In the genomic region with DNA sequence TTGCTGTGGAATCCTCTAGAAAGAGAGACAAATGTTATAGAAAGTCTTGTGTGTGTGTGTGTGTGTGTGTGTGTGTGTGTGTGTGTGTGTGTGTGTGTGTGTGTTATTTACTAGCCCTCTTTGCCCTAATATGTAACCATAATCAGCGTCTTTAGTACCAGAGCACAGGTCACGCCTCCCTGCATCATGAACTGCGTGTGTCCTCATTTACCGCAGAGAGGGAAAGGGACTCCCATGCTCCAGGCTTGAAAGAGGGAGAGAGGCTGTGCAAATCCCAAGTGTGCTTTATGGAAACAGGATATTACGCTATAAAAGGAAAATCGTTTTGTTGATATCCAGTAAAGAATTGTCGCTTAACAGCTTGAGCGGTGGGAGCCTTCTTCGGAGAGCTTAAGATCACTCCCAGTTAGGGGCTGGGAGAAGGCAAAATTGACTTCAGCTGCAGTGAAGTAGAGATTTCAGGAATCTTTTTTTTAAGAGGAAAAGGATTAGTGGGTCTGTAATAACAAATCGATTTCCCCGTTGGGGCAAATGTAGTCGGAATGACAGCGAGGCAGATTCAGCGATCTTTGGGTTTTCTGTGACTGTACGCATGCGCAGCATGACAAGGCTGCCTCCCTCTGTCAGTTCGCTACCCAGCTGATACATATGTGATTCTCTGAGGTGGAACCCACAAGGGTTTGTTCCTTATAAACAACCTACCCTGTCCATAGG, we compare ENCODE assay signal across 9 mouse cellular contexts.
DNase-seq lines count a peak whose midpoint lies in the region; ATAC-seq and TF ChIP-seq lines count a peak whose summit lies in the region.
"Had no signal": no experiment of that assay in that cellular context is flagged by ENCODE, and none has a peak within 500 bp of the region (broad histone marks: within the 10 kb centered on the region; RNA-seq: fewer than 3 reads in every experiment).

No protein-coding gene starts in this region.

- no peak overlapping the region for H3K27ac ChIP-seq in forebrain, embryonic 16.5 days (ENCODE audit: low read length)
- no peak overlapping the region for H3K27ac ChIP-seq in liver, postnatal 0 days (ENCODE audit: low read depth)

- peak overlapping the region; percentile 36 for H3K4me2 ChIP-seq in forebrain, embryonic 16.5 days (ENCODE audit: low read length)
- H3K4me2 ChIP-seq in liver, postnatal 0 days (ENCODE audit: low read depth, low read length), result peak overlapping the region; percentile 29

- H3K36me3 ChIP-seq in forebrain, embryonic 16.5 days (ENCODE audit: control insufficient read depth, insufficient read depth), result no peaks in the 10 kb centered on the region
- no peaks in the 10 kb centered on the region; the same call in 1 of the 2 replicates for H3K36me3 ChIP-seq in liver, postnatal 0 days (replicated peaks; ENCODE audit: insufficient read depth, low read length)

- H3K4me1 ChIP-seq in forebrain, embryonic 16.5 days (replicated peaks; ENCODE audit: control insufficient read depth, insufficient read depth, low read length), result 0 out of 2 replicates have a peak, but pooled peaks cover 3% of the 10 kb centered on the region
- no peaks in the 10 kb centered on the region for H3K4me1 ChIP-seq in liver, postnatal 0 days (ENCODE audit: insufficient read depth)

- H3K4me3 ChIP-seq in forebrain, embryonic 16.5 days (replicated peaks; ENCODE audit: low read length), result peak overlapping the region; percentile 31
- H3K4me3 ChIP-seq in liver, postnatal 0 days (ENCODE audit: low read depth, low read length), result no peak overlapping the region
- H3K4me3 ChIP-seq: myocyte had no signal

- TF ChIP-seq POLR2A in brain, embryonic 14.5 days (IDR thresholded peaks at IDR 0.05; ENCODE audit: borderline replicate concordance, extremely low read depth, insufficient read depth, insufficient read length, poor library complexity, severe bottlenecking), result no peak

- H3K27me3 ChIP-seq in forebrain, embryonic 16.5 days (replicated peaks; ENCODE audit: control insufficient read depth, insufficient read depth, low read length), result peaks cover 71% of the 10 kb centered on the region
- H3K27me3 ChIP-seq in liver, postnatal 0 days (ENCODE audit: insufficient read depth, low read length), result no peaks in the 10 kb centered on the region

- no peak for TF ChIP-seq EP300 in liver, postnatal 0 days (IDR thresholded peaks at IDR 0.05; ENCODE audit: low read depth)

- peak; percentile 18 for DNase-seq in cerebellum, adult 11-12 months
- no peak for DNase-seq in cerebellum, adult 9-11 months
- peak; percentile 74 for DNase-seq in brain, embryonic 14.5 days (ENCODE audit: low read depth)
- DNase-seq in liver, postnatal 0 days, result no peak
- no peak for DNase-seq in right cerebral cortex, postnatal 10 days (ENCODE audit: low spot score in 2 of 2)
- DNase-seq in layer of hippocampus, postnatal 36 days, result no peak
- no peak for DNase-seq in yolk sac, embryonic 10.5 days (ENCODE audit: low spot score)

- WGBS in forebrain, embryonic 16.5 days, result 41% methylated on average over 17 of the region's 17 CpGs
- 62% methylated on average over 17 of the region's 17 CpGs for WGBS in liver, postnatal 0 days (ENCODE audit: insufficient replicate concordance)

- TF ChIP-seq CTCF in brain, embryonic 14.5 days (IDR thresholded peaks at IDR 0.05; ENCODE audit: borderline replicate concordance, extremely low read depth, insufficient read depth, insufficient read length), result no peak
- TF ChIP-seq CTCF in liver, postnatal 0 days (IDR thresholded peaks at IDR 0.05; ENCODE audit: low read depth), result no peak

- no peaks in the 10 kb centered on the region for H3K9me3 ChIP-seq in forebrain, embryonic 16.5 days (ENCODE audit: control insufficient read depth, low read length)
- no peaks in the 10 kb centered on the region for H3K9me3 ChIP-seq in liver, postnatal 0 days (ENCODE audit: low read length)

- H3K9ac ChIP-seq in forebrain, embryonic 16.5 days (replicated peaks; ENCODE audit: low read depth, low read length), result peak overlapping the region; percentile 22; the same call in 1 of the 2 replicates
- H3K9ac ChIP-seq in liver, postnatal 0 days (replicated peaks), result no peak overlapping the region

- no peak for ATAC-seq in forebrain, embryonic 16.5 days
- ATAC-seq in liver, postnatal 0 days, result no peak

Comparison
In these comparisons a context has a peak if more than half of its experiments do, and no peak if none do; other contexts are left out.
1. DNase-seq: peak in cerebellum, adult 11-12 months (single experiment) and brain, embryonic 14.5 days (single experiment); none in cerebellum, adult 9-11 months (single experiment), liver, postnatal 0 days (single experiment), right cerebral cortex, postnatal 10 days (0 of 2), layer of hippocampus, postnatal 36 days (0 of 2) and yolk sac, embryonic 10.5 days (single experiment).